Mouse (Mus musculus) midbrain, postnatal 0 days (tissue): Measurements from ENCODE around the gene Gm49318. TPM values are rescaled to one million over a fixed set of nuclear protein-coding genes. Genes with fewer than 3 reads are reported as not detected.

Experiments
- ATAC-seq: fragments of 200-750 bp; cut with Nextera tagmentation; 2 replicates; pipeline ENCODE4 v1.8.0; 2017; ENCODE audit warnings: moderate number of reproducible peaks, mild to moderate bottlenecking, moderate TSS enrichment, moderate library complexity; ENCODE audit not compliant: low FRiP score
- DNase-seq: peaks from one replicate; pipeline ENCODE4 v3.0.0-alpha.2; 2015; ENCODE audit warnings: low spot score
- H3K27ac ChIP-seq: fragments of 300-500 bp; sonication (generic); 2 replicates; pipeline ENCODE4 v1.5.1; 2014; ENCODE audit warnings: low read depth, mild to moderate bottlenecking, low read length, mixed read lengths
- H3K27me3 ChIP-seq: fragments of 300-500 bp; sonication (generic); 2 replicates; pipeline ENCODE4 v1.6.1; 2014; ENCODE audit warnings: low read length, control low read depth, mixed read lengths; ENCODE audit not compliant: insufficient read depth
- H3K36me3 ChIP-seq: fragments of 300-500 bp; sonication (generic); 2 replicates; pipeline ENCODE4 v1.6.1; 2014; ENCODE audit warnings: low read length, control low read depth, mixed read lengths; ENCODE audit not compliant: insufficient read depth
- H3K4me1 ChIP-seq: fragments of 300-500 bp; sonication (generic); 2 replicates; pipeline ENCODE4 v1.6.1; 2014; ENCODE audit warnings: mild to moderate bottlenecking, control low read depth, antibody characterized with exemption, low read length, mixed read lengths; ENCODE audit not compliant: insufficient read depth
- H3K4me2 ChIP-seq: fragments of 300-500 bp; sonication (generic); 2 replicates; pipeline ENCODE4 v1.6.1; 2014; ENCODE audit warnings: low read depth, mild to moderate bottlenecking, low read length, mixed read lengths; ENCODE audit not compliant: poor library complexity, severe bottlenecking
- H3K4me3 ChIP-seq: fragments of 300-500 bp; sonication (generic); 2 replicates; pipeline ENCODE4 v1.5.1; 2014; ENCODE audit warnings: low read depth, mild to moderate bottlenecking, low read length, moderate library complexity
- H3K9ac ChIP-seq: fragments of 300-500 bp; sonication (generic); replicated peaks from 2 replicates; pipeline ENCODE4 v1.6.1; 2014; ENCODE audit warnings: mild to moderate bottlenecking, low read length, moderate library complexity, mixed read lengths; ENCODE audit not compliant: poor library complexity, severe bottlenecking
- H3K9me3 ChIP-seq: fragments of 300-500 bp; sonication (generic); 2 replicates; pipeline ENCODE4 v1.6.1; 2016; ENCODE audit warnings: low read length, control low read depth
- CTCF ChIP-seq: IDR thresholded peaks from 2 replicates; pipeline ENCODE4 v1.5.1; 2016; ENCODE audit warnings: antibody characterized with exemption, mild to moderate bottlenecking
- WGBS: fragments of 180-500 bp; shearing (Covaris S2); extraction: QIAGEN DNeasy Blood & Tissue Kit; methylation state at CpG from one replicate; pipeline ENCODE4 v1.1.7; 2014; 5-methylcytosine and 5-hydroxymethylcytosine counted together
- microRNA-seq: library from miRNA; unstranded; fragments of <30 nt; microRNA quantifications from one replicate; pipeline ENCODE4, GENCODE M21; 2016; ENCODE audit warnings: borderline number of aligned reads
- polyA plus RNA-seq: library from polyadenylated mRNA; unstranded; fragments of >200 nt; fragmentation: Nextera tagmentation; extraction: Ambion mirVana; gene quantifications from 2 replicates; pipeline ENCODE4 v1.2.1, GENCODE M21; 2015
- total RNA-seq: library from RNA; depleted of rRNA; stranded (reverse); fragments of >200 nt; gene quantifications from 2 replicates; pipeline ENCODE4 v1.2.3, GENCODE M21; 2014; rRNA removed

Gene Gm49318
- total and polyA plus RNA-seq, 2 experiments from 2014 or later: 0.36 TPM; not detected in 1

- no peak for TF ChIP-seq CTCF
- Histone ChIP-seq H3K4me1 (0 out of 2 replicates have a peak, but pooled peaks cover 8% of the 10 kb centered on the region), H3K4me3 (peak overlapping the region; percentile 35; the same call in 1 of the 2 replicates), H3K36me3 (0 out of 2 replicates have a peak, but pooled peaks cover 3% of the 10 kb centered on the region), H3K4me2 (peak overlapping the region; percentile 70), H3K27ac (no peak overlapping the region), H3K9me3 (no peaks in the 10 kb centered on the region), H3K9ac (no peak overlapping the region), H3K27me3 (peaks cover 43% of the 10 kb centered on the region)
- ATAC-seq: no peak
- DNase-seq: no peak
- 11% methylated on average over 36 of the region's 36 CpGs for WGBS
These were observed 83.3 kb downstream of the Gm49318 start for GRCm38 (mm10) chr9:21987592-21988342.

Small RNA genes within 50 kb of the gene (microRNA-seq; reads per million reads assigned to microRNA genes)
- gene Mir7084: not detected

Other genes with a start within 250 kb of the Gm49318 start
- gene Angptl8, start 235.7 kb downstream of the Gm49318 start, total RNA-seq: not detected in 2 replicates
- 0.20 and 0.48 TPM in 2 replicates for gene Angptl8, start 235.7 kb downstream of the Gm49318 start, polyA plus RNA-seq
- gene Dock6, start 218.6 kb downstream of the Gm49318 start, total RNA-seq: 18.0 and 18.8 TPM in 2 replicates
- 10.3 and 11.3 TPM in 2 replicates for gene Dock6, start 218.6 kb downstream of the Gm49318 start, polyA plus RNA-seq
- gene Rab3d, start 153.1 kb downstream of the Gm49318 start, total RNA-seq: 15.9 and 26.0 TPM in 2 replicates
- gene Rab3d, start 153.1 kb downstream of the Gm49318 start, polyA plus RNA-seq: 17.4 and 18.1 TPM in 2 replicates
- 6.6 and 12.2 TPM in 2 replicates for gene Ccdc159, start 143.8 kb downstream of the Gm49318 start, total RNA-seq
- 4.7 and 5.2 TPM in 2 replicates for gene Ccdc159, start 143.8 kb downstream of the Gm49318 start, polyA plus RNA-seq
- 32.1 and 50.9 TPM in 2 replicates for gene Tmem205, start 143.7 kb downstream of the Gm49318 start, total RNA-seq
- gene Tmem205, start 143.7 kb downstream of the Gm49318 start, polyA plus RNA-seq: 44.2 and 50.1 TPM in 2 replicates
- 129 and 165 TPM in 2 replicates for gene Plppr2, start 134.2 kb downstream of the Gm49318 start, total RNA-seq
- 129 and 136 TPM in 2 replicates for gene Plppr2, start 134.2 kb downstream of the Gm49318 start, polyA plus RNA-seq
- 33.7 and 38.6 TPM in 2 replicates for gene Swsap1, start 115.5 kb downstream of the Gm49318 start, total RNA-seq
- 7.1 and 8.0 TPM in 2 replicates for gene Swsap1, start 115.5 kb downstream of the Gm49318 start, polyA plus RNA-seq
- 2.7 TPM in 1 of 2 replicates, not detected in the other for gene Epor, start 107.8 kb downstream of the Gm49318 start, total RNA-seq
- 1.7 and 1.9 TPM in 2 replicates for gene Epor, start 107.8 kb downstream of the Gm49318 start, polyA plus RNA-seq
- 0.76 and 2.8 TPM in 2 replicates for gene Rgl3, start 81.8 kb downstream of the Gm49318 start, total RNA-seq
- 0.85 and 1.1 TPM in 2 replicates for gene Rgl3, start 81.8 kb downstream of the Gm49318 start, polyA plus RNA-seq
- 4.3 and 5.8 TPM in 2 replicates for gene Ccdc151, start 68.6 kb downstream of the Gm49318 start, total RNA-seq
- 5.0 and 5.1 TPM in 2 replicates for gene Ccdc151, start 68.6 kb downstream of the Gm49318 start, polyA plus RNA-seq
- gene Prkcsh, start 68.5 kb downstream of the Gm49318 start, total RNA-seq: 71.9 and 85.8 TPM in 2 replicates
- 62.8 and 64.9 TPM in 2 replicates for gene Prkcsh, start 68.5 kb downstream of the Gm49318 start, polyA plus RNA-seq
- gene Elavl3, start 19.2 kb downstream of the Gm49318 start, total RNA-seq: 215 and 239 TPM in 2 replicates
- 75.2 and 78.7 TPM in 2 replicates for gene Elavl3, start 19.2 kb downstream of the Gm49318 start, polyA plus RNA-seq
- gene Zfp653, start 117 bp upstream of the Gm49318 start, total RNA-seq: 30.0 and 33.1 TPM in 2 replicates
- gene Zfp653, start 117 bp upstream of the Gm49318 start, polyA plus RNA-seq: 14.2 and 15.1 TPM in 2 replicates
- gene Ecsit, start 14.2 kb upstream of the Gm49318 start, total RNA-seq: 49.6 and 56.3 TPM in 2 replicates
- 55.0 and 57.2 TPM in 2 replicates for gene Ecsit, start 14.2 kb upstream of the Gm49318 start, polyA plus RNA-seq
- 1.2 and 1.3 TPM in 2 replicates for gene Cnn1, start 28.0 kb upstream of the Gm49318 start, total RNA-seq
- gene Cnn1, start 28.0 kb upstream of the Gm49318 start, polyA plus RNA-seq: 0.77 and 0.92 TPM in 2 replicates
- 129 and 132 TPM in 2 replicates for gene Elof1, start 45.9 kb upstream of the Gm49318 start, total RNA-seq
- 161 and 178 TPM in 2 replicates for gene Elof1, start 45.9 kb upstream of the Gm49318 start, polyA plus RNA-seq
- gene Acp5, start 64.5 kb upstream of the Gm49318 start, total RNA-seq: 1.0 and 2.9 TPM in 2 replicates
- 0.47 and 0.79 TPM in 2 replicates for gene Acp5, start 64.5 kb upstream of the Gm49318 start, polyA plus RNA-seq
- gene Pigyl, start 85.6 kb upstream of the Gm49318 start, total RNA-seq: 27.0 and 40.8 TPM in 2 replicates
- gene Pigyl, start 85.6 kb upstream of the Gm49318 start, polyA plus RNA-seq: 120 and 122 TPM in 2 replicates
- 0.22 and 2.0 TPM in 2 replicates for gene Zfp872, start 116.8 kb upstream of the Gm49318 start, total RNA-seq
- gene Zfp872, start 116.8 kb upstream of the Gm49318 start, polyA plus RNA-seq: 0.29 and 0.31 TPM in 2 replicates
- gene Zfp809, start 154.5 kb upstream of the Gm49318 start, total RNA-seq: 8.2 and 10.2 TPM in 2 replicates
- 5.8 and 6.3 TPM in 2 replicates for gene Zfp809, start 154.5 kb upstream of the Gm49318 start, polyA plus RNA-seq
- gene Zfp599, start 188.6 kb upstream of the Gm49318 start, total RNA-seq: 4.7 and 5.1 TPM in 2 replicates
- 7.2 and 7.8 TPM in 2 replicates for gene Zfp599, start 188.6 kb upstream of the Gm49318 start, polyA plus RNA-seq
- 31.1 and 37.8 TPM in 2 replicates for gene Zfp810, start 236.4 kb upstream of the Gm49318 start, total RNA-seq
- 24.9 and 27.5 TPM in 2 replicates for gene Zfp810, start 236.4 kb upstream of the Gm49318 start, polyA plus RNA-seq